Mouse (Mus musculus): ENCODE measurements around the gene Uba1. TPM values are rescaled to one million over a fixed set of nuclear protein-coding genes. Genes with fewer than 3 reads are reported as not detected.
A peak's percentile ranks its signal among the peaks of the same experiment; 100 is the strongest.

Uba1 gene
- polyA plus RNA-seq, 1 experiment, result 255 TPM

DNA sequence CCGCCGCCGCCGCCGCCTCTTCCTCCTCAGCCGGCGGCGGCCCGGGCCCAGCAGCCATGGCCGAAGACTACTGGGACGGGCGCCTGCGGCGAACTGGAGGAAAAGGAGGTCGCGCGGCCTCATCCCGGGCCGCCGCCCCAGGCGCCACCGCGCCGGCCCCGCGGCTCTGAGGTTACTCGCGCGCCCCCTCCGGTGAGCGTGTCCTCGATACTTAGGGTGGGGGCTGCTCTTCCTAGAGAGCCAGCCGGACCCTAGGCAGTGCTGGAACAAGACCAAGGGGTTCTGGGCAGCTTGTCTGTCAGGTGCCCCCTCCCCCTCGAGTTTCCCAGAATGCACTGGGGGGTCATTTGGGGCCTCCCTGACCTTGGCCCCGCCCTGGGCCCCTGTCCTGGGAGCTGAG is 30.5 kb downstream of the Uba1 start:
- Histone ChIP-seq H3K27ac (ENCODE audit: insufficient read depth, low read depth, low read length) (peak overlapping the region; percentile 74), H3K27me3 (ENCODE audit: control insufficient read depth, insufficient read depth, low read length) (no peaks in the 10 kb centered on the region), H3K4me1 (ENCODE audit: control insufficient read depth, insufficient read depth, insufficient read length, low read length) (0 out of 2 replicates have a peak, but pooled peaks cover 4% of the 10 kb centered on the region), H3K4me3 (ENCODE audit: low read depth, low read length) (peak overlapping the region; percentile 76), H3K36me3 (ENCODE audit: control insufficient read depth, insufficient read depth, low read length) (peaks cover 12% of the 10 kb centered on the region)
- TF ChIP-seq POLR2A (IDR thresholded peaks at IDR 0.05; ENCODE audit: low read depth, low read length) (no peak), CTCF (IDR thresholded peaks at IDR 0.05; ENCODE audit: extremely low read depth, insufficient read length, insufficient replicate concordance, low read depth, low read length) (no peak)
- WGBS, result 24% methylated on average over 33 of the region's 35 CpGs

DNA sequence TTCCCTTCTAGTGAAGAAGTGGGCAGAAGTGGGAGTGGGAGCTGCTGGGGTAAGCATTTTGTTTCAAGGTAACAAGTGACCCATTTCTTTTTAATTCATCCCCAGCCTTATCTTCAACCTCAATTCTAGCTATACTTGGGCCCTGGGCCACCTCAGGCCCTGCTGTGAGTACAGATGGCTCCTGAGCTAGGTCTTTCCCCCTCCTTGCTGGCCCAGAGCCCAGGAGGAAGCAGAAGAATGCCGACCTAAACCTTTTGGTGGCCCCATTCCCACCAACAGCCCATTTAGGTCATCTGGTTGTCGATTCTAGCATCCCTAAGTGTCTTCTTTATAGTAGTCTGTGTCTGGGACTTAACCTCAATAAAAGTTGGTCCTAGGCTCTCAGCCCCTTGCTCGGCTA is 33.4 kb downstream of the Uba1 start:
- Histone ChIP-seq H3K4me3 (ENCODE audit: low read depth, low read length) (no peak overlapping the region), H3K36me3 (ENCODE audit: control insufficient read depth, insufficient read depth, low read length) (peaks cover 33% of the 10 kb centered on the region), H3K27me3 (ENCODE audit: control insufficient read depth, insufficient read depth, low read length) (no peaks in the 10 kb centered on the region), H3K4me1 (ENCODE audit: control insufficient read depth, insufficient read depth, insufficient read length, low read length) (0 out of 2 replicates have a peak, but pooled peaks cover 4% of the 10 kb centered on the region), H3K27ac (ENCODE audit: insufficient read depth, low read depth, low read length) (no peak overlapping the region)
- 33% methylated on average over 3 of the region's 3 CpGs for WGBS
- TF ChIP-seq CTCF (IDR thresholded peaks at IDR 0.05; ENCODE audit: extremely low read depth, insufficient read length, insufficient replicate concordance, low read depth, low read length) (no peak), POLR2A (IDR thresholded peaks at IDR 0.05; ENCODE audit: low read depth, low read length) (no peak)

DNA sequence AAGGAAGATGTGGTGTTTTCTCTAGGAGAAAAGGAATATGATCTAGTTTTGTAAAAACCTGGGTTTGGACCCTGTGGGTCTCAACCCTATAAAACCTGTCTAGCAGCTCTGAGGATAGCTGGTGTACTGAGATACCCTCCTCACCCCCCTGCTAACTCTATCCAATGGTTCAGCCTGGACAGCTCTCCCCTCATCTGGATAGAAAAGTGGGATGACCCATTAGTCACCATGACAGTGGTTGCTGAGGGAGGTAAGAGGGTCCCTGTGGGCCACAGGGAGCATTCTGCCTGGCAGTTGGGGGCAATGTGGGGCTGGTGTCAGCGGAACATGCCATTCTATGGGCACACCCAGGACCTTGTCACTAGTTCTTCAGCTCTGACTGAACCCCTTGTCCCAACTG is 34.5 kb downstream of the Uba1 start:
- WGBS, result 85% methylated on average over 1 of the region's 1 CpGs
- H3K4me3 ChIP-seq (ENCODE audit: low read depth, low read length), result no peak overlapping the region
- TF ChIP-seq POLR2A (IDR thresholded peaks at IDR 0.05; ENCODE audit: low read depth, low read length), result no peak
- TF ChIP-seq CTCF (IDR thresholded peaks at IDR 0.05; ENCODE audit: extremely low read depth, insufficient read length, insufficient replicate concordance, low read depth, low read length), result no peak

GRCm38 (mm10) chrX:20695842-20696241 is 37.7 kb downstream of the Uba1 start:
- Histone ChIP-seq H3K27ac (ENCODE audit: insufficient read depth, low read depth, low read length) (no peak overlapping the region), H3K27me3 (ENCODE audit: control insufficient read depth, insufficient read depth, low read length) (no peaks in the 10 kb centered on the region), H3K36me3 (ENCODE audit: control insufficient read depth, insufficient read depth, low read length) (peaks cover 48% of the 10 kb centered on the region), H3K4me1 (ENCODE audit: control insufficient read depth, insufficient read depth, insufficient read length, low read length) (no peaks in the 10 kb centered on the region), H3K4me3 (ENCODE audit: low read depth, low read length) (no peak overlapping the region)
- 84% methylated on average over 4 of the region's 4 CpGs for WGBS
- no peak for TF ChIP-seq CTCF (IDR thresholded peaks at IDR 0.05; ENCODE audit: extremely low read depth, insufficient read length, insufficient replicate concordance, low read depth, low read length)
- no peak for TF ChIP-seq POLR2A (IDR thresholded peaks at IDR 0.05; ENCODE audit: low read depth, low read length)

More for the DNA sequence above, 34.5 kb downstream of the Uba1 start:
- H3K4me1 ChIP-seq (ENCODE audit: control insufficient read depth, insufficient read depth, insufficient read length, low read length), result 0 out of 2 replicates have a peak, but pooled peaks cover 4% of the 10 kb centered on the region
- H3K27ac ChIP-seq (ENCODE audit: insufficient read depth, low read depth, low read length), result no peak overlapping the region
- H3K27me3 ChIP-seq (ENCODE audit: control insufficient read depth, insufficient read depth, low read length), result no peaks in the 10 kb centered on the region
- H3K36me3 ChIP-seq (ENCODE audit: control insufficient read depth, insufficient read depth, low read length), result peaks cover 37% of the 10 kb centered on the region

GRCm38 (mm10) chrX:20703741-20704290 is 45.7 kb downstream of the Uba1 start, which contains the start of gene Usp11:
TSS of gene Usp11 (plus strand) at chrX:20703906.
- H3K27me3 ChIP-seq (ENCODE audit: control insufficient read depth, insufficient read depth, low read length), result no peaks in the 10 kb centered on the region
- peaks cover 3% of the 10 kb centered on the region for H3K36me3 ChIP-seq (ENCODE audit: control insufficient read depth, insufficient read depth, low read length)
- H3K27ac ChIP-seq (ENCODE audit: insufficient read depth, low read depth, low read length), result peak within 1 kb of the TSS; percentile 68
- no peaks in the 10 kb centered on the region for H3K4me1 ChIP-seq (ENCODE audit: control insufficient read depth, insufficient read depth, insufficient read length, low read length)
- TF ChIP-seq CTCF (IDR thresholded peaks at IDR 0.05; ENCODE audit: extremely low read depth, insufficient read length, insufficient replicate concordance, low read depth, low read length) (no peak), POLR2A (IDR thresholded peaks at IDR 0.05; ENCODE audit: low read depth, low read length) (no peak)
- peak within 1 kb of the TSS; percentile 67 for H3K4me3 ChIP-seq (ENCODE audit: low read depth, low read length)
- WGBS, result 15% methylated on average over 32 of the region's 32 CpGs

- no peaks in the 10 kb centered on the region for H3K27me3 ChIP-seq (ENCODE audit: control insufficient read depth, insufficient read depth, low read length)
- H3K27ac ChIP-seq (ENCODE audit: insufficient read depth, low read depth, low read length), result peak overlapping the region; percentile 68
- peak overlapping the region; percentile 67 for H3K4me3 ChIP-seq (ENCODE audit: low read depth, low read length)
- 15% methylated on average over 32 of the region's 32 CpGs for WGBS
- TF ChIP-seq POLR2A (IDR thresholded peaks at IDR 0.05; ENCODE audit: low read depth, low read length) (peak; percentile 41; the same call in 1 of the 2 replicates), CTCF (IDR thresholded peaks at IDR 0.05; ENCODE audit: extremely low read depth, insufficient read length, insufficient replicate concordance, low read depth, low read length) (no peak)
- H3K4me1 ChIP-seq (ENCODE audit: control insufficient read depth, insufficient read depth, insufficient read length, low read length), result no peaks in the 10 kb centered on the region
- H3K36me3 ChIP-seq (ENCODE audit: control insufficient read depth, insufficient read depth, low read length), result peaks cover 2% of the 10 kb centered on the region; the same call in 1 of the 2 replicates
These were observed 46.4 kb downstream of the Uba1 start for GRCm38 (mm10) chrX:20704295-20705082.

DNA sequence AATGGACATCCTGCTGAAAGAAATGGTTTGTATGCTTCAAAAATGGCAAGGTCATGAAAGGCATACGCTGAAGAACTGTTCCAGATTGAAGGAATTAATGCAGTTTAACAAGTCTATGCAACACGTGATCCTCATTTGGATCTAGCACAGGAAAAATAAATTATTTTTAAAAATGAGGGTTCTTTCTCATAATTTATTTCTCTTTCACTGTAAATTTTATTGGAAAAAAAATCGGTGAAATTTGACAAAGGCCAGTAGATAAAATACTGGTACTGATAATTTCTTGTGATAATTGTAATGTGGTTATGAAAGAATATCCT is 46.9 kb downstream of the Uba1 start:
- no peaks in the 10 kb centered on the region for H3K4me1 ChIP-seq (ENCODE audit: control insufficient read depth, insufficient read depth, insufficient read length, low read length)
- 20% methylated on average over 3 of the region's 3 CpGs for WGBS
- H3K27me3 ChIP-seq (ENCODE audit: control insufficient read depth, insufficient read depth, low read length), result no peaks in the 10 kb centered on the region
- H3K4me3 ChIP-seq (ENCODE audit: low read depth, low read length), result no peak overlapping the region
- TF ChIP-seq POLR2A (IDR thresholded peaks at IDR 0.05; ENCODE audit: low read depth, low read length), result no peak
- H3K27ac ChIP-seq (ENCODE audit: insufficient read depth, low read depth, low read length), result no peak overlapping the region
- 0 out of 2 replicates have a peak, but pooled peaks cover 2% of the 10 kb centered on the region for H3K36me3 ChIP-seq (ENCODE audit: control insufficient read depth, insufficient read depth, low read length)

Measured in small intestine, adult 2 months (tissue).